Mouse (Mus musculus) liver, embryonic 14.5 days (tissue): Measurements from ENCODE around the gene Gmcl1. TPM values are rescaled to one million over a fixed set of nuclear protein-coding genes. Genes with fewer than 3 reads are reported as not detected.
A peak's percentile ranks its signal among the peaks of the same experiment; 100 is the strongest.

Source experiments
- ATAC-seq: fragments of 200-750 bp; cut with Nextera tagmentation; 2 replicates; pipeline ENCODE4 v1.8.0; 2017; ENCODE audit warnings: moderate number of reproducible peaks, mild to moderate bottlenecking, moderate library complexity; ENCODE audit not compliant: insufficient read depth
- DNase-seq, 3 experiments: peaks; one replicate each; pipeline ENCODE4 v3.0.0-alpha.2; 2012 to 2013; ENCODE audit warnings: low read depth in 3 of 3, low spot score in 3 of 3
- H3K27ac ChIP-seq: fragments of 300-500 bp; sonication (generic); 2 replicates; pipeline ENCODE4 v1.5.1; 2014; ENCODE audit warnings: moderate library complexity, mild to moderate bottlenecking, control low read depth, inconsistent platforms
- H3K27me3 ChIP-seq: fragments of 300-500 bp; sonication (generic); 2 replicates; pipeline ENCODE4 v1.6.1; 2014; ENCODE audit warnings: mild to moderate bottlenecking, low read length, moderate library complexity; ENCODE audit not compliant: control insufficient read depth, insufficient read depth
- H3K36me3 ChIP-seq: fragments of 300-500 bp; sonication (generic); replicated peaks from 2 replicates; pipeline ENCODE4 v1.6.1; 2014; ENCODE audit warnings: low read depth; ENCODE audit not compliant: control insufficient read depth, insufficient read depth
- H3K4me1 ChIP-seq, 2 experiments: fragments of 200-500 bp in 1 of 2; fragments of 300-500 bp in 1 of 2; sonication (generic) in 1 of 2; replicated peaks; 2 replicates each; pipeline ENCODE4 v1.6.1; 2012 to 2014; ENCODE audit warnings: antibody characterized with exemption in 1 of 2, inconsistent platforms in 1 of 2, low read length in 1 of 2; ENCODE audit not compliant: control insufficient read depth in 2 of 2, insufficient read depth in 2 of 2
- H3K4me2 ChIP-seq: fragments of 300-500 bp; sonication (generic); 2 replicates; pipeline ENCODE4 v1.6.1; 2014; ENCODE audit warnings: low read depth, mild to moderate bottlenecking, control low read depth, moderate library complexity
- H3K4me3 ChIP-seq, 2 experiments: fragments of 200-500 bp in 1 of 2; fragments of 300-500 bp in 1 of 2; sonication (generic) in 1 of 2; 2 replicates each; pipeline ENCODE4 v1.5.1; 2012 to 2014; ENCODE audit warnings: low read depth in 2 of 2, low read length in 2 of 2, mild to moderate bottlenecking in 2 of 2, control low read depth in 1 of 2, inconsistent platforms in 1 of 2, moderate library complexity in 1 of 2; ENCODE audit not compliant: insufficient read depth in 1 of 2
- H3K9ac ChIP-seq: fragments of 300-500 bp; sonication (generic); replicated peaks from 2 replicates; pipeline ENCODE4 v1.6.1; 2014; ENCODE audit warnings: mild to moderate bottlenecking, control low read depth, moderate library complexity
- H3K9me3 ChIP-seq: fragments of 300-500 bp; sonication (generic); 2 replicates; pipeline ENCODE4 v1.6.1; 2016; ENCODE audit warnings: low read length, mixed read lengths; ENCODE audit not compliant: control insufficient read depth
- CTCF ChIP-seq: IDR thresholded peaks from 2 replicates; pipeline ENCODE4 v1.5.1; 2016; ENCODE audit warnings: antibody characterized with exemption, low read depth, control low read depth
- EP300 ChIP-seq: IDR thresholded peaks from 2 replicates; pipeline ENCODE4 v1.6.1; 2016; ENCODE audit warnings: antibody characterized with exemption, low read depth
- WGBS: fragments of 180-500 bp; shearing (Covaris S2); extraction: QIAGEN DNeasy Blood & Tissue Kit; methylation state at CpG from one replicate; pipeline ENCODE4 v1.1.7; 2014; ENCODE audit not compliant: insufficient replicate concordance; 5-methylcytosine and 5-hydroxymethylcytosine counted together
- polyA plus RNA-seq, 2 experiments: library from polyadenylated mRNA; depleted of rRNA in 1 of 2; stranded (reverse) in 1 of 2; unstranded in 1 of 2; fragments of >200 nt; fragmentation: Nextera tagmentation in 1 of 2; extraction: Ambion mirVana in 1 of 2; gene quantifications; 2 replicates each; pipeline versions ENCODE4 v1.2.1 to v1.2.3; 2012 to 2014

The Gmcl1 gene
- polyA plus RNA-seq, 2 experiments, result 4.8 to 7.4 TPM

DNA sequence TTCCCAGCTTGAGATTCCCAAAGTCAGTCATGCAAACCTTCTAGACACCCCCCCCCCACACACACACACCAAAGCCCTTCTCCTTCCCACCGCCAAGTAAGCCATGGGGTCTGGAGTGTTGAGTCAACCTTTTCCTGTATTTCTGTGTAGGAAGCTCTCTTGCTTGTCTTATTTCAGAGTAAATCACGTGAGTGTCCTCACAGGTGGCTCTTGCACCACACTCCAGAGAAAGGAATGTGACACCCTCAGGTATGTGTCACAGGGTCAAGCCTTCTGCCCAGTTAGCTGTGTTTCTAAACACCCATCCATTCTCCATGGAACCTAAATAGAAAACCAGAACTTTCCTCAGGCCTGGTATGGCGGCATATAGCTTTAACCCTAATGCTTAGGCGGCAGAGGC, 35.8 kb upstream of the Gmcl1 start:
- ATAC-seq, result no peak
- Histone ChIP-seq H3K4me1 (0 out of 4 replicates have a peak, but pooled peaks cover 0 to 3% of the 10 kb centered on the region in 2 experiments), H3K36me3 (no peaks in the 10 kb centered on the region), H3K4me3 (no peak overlapping the region), H3K9me3 (no peaks in the 10 kb centered on the region), H3K4me2 (no peak overlapping the region), H3K9ac (no peak overlapping the region), H3K27ac (no peak overlapping the region), H3K27me3 (no peaks in the 10 kb centered on the region)
- TF ChIP-seq CTCF (no peak), EP300 (no peak)
- WGBS, result 67% methylated on average over 4 of the region's 4 CpGs
- no peak for DNase-seq

DNA sequence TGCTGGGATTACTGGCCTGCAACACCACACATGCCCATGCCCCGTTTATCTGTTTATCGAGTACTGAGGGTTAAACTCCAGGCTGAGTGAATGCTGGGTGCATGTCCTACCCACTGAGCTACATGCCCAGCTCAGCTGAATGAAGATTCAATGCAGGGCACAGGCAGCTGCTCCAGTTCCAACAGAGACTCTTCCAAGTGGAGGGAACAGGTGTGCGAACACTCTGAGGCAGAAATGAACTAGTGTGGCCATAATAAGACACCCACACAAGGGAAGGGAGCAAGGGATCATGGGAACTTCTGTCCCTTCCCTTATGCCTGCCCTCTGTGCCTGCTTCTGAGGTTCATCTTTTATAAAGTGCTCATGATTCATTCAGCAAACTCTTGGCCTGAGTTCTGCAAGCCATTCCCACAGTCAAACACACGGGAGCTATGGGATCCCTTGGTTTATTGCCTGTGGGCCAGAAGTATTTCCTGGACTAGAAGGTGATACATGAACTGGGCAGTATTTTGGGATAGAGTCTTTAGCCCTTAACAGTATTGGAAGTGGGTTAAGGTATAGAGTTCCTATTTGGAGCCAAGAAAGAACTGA, 35.1 kb upstream of the Gmcl1 start:
- Histone ChIP-seq H3K27me3 (no peaks in the 10 kb centered on the region), H3K4me1 (0 out of 4 replicates have a peak, but pooled peaks cover 0 to 3% of the 10 kb centered on the region in 2 experiments), H3K27ac (no peak overlapping the region), H3K4me2 (no peak overlapping the region), H3K36me3 (no peaks in the 10 kb centered on the region), H3K9ac (no peak overlapping the region), H3K4me3 (no peak overlapping the region), H3K9me3 (no peaks in the 10 kb centered on the region)
- DNase-seq (no peak), ATAC-seq (no peak)
- WGBS, result 69% methylated on average over 4 of the region's 4 CpGs
- TF ChIP-seq CTCF, result no peak
- TF ChIP-seq EP300, result no peak

DNA sequence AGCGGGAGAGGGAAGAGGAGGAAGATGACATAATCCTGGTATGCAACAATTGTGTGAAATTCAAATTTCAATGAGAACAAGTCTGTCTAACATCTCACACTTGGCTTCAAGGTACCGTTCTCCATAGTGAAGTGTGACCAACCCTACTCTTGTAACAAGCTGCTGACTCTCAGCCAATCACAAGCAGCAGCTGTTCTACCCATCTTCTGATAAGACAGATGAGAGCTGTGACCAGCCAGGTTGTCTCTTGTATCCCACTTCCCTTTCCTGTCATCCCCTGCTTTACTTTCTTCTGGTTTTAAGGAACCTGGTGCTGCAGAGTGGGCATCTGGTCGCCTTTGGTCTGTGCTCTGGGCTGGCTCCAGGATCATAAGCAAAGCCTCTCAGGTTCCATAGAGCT, 34.3 kb upstream of the Gmcl1 start:
- Histone ChIP-seq H3K36me3 (no peaks in the 10 kb centered on the region), H3K27ac (no peak overlapping the region), H3K9ac (no peak overlapping the region), H3K4me3 (no peak overlapping the region), H3K4me2 (no peak overlapping the region), H3K27me3 (no peaks in the 10 kb centered on the region), H3K9me3 (no peaks in the 10 kb centered on the region), H3K4me1 (0 out of 4 replicates have a peak, but pooled peaks cover 0 to 3% of the 10 kb centered on the region in 2 experiments)
- WGBS, result 32% methylated on average over 3 of the region's 3 CpGs
- DNase-seq (no peak), ATAC-seq (no peak)
- no peak for TF ChIP-seq CTCF

DNA sequence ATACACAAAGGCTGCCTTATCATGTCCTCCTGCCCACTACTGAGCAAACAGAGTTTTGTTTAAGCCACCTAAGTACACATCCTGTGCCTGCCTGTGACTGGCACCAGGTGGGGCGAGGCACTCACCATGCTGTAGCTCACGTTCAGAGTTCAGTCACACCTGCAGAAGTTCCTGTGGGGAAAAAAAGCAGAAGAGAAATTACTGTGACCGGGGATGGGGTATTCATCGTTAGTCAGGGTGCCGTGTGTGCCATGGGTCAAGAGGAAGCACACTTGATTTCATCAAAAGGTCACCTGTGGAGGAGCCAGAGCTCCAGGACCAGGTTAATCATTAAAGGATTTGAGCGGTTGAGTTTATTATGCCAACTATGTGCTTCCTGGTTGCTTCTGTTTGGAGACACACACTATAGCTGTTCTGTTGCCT, 32.5 kb upstream of the Gmcl1 start:
- no peak overlapping the region for H3K4me3 ChIP-seq
- no peak overlapping the region for H3K9ac ChIP-seq
- H3K9me3 ChIP-seq, result no peaks in the 10 kb centered on the region
- TF ChIP-seq EP300, result no peak
- TF ChIP-seq CTCF, result no peak
- 39% methylated on average over 6 of the region's 6 CpGs for WGBS
- H3K4me1 ChIP-seq, result 0 out of 4 replicates have a peak, but pooled peaks cover 0 to 3% of the 10 kb centered on the region in 2 experiments
- ATAC-seq, result peak; percentile 56
- no peaks in the 10 kb centered on the region for H3K36me3 ChIP-seq
- H3K4me2 ChIP-seq, result peak overlapping the region; percentile 34
- no peak overlapping the region for H3K27ac ChIP-seq
- DNase-seq, result peak in 1 of 3 experiments; percentile 9
- H3K27me3 ChIP-seq, result no peaks in the 10 kb centered on the region

DNA sequence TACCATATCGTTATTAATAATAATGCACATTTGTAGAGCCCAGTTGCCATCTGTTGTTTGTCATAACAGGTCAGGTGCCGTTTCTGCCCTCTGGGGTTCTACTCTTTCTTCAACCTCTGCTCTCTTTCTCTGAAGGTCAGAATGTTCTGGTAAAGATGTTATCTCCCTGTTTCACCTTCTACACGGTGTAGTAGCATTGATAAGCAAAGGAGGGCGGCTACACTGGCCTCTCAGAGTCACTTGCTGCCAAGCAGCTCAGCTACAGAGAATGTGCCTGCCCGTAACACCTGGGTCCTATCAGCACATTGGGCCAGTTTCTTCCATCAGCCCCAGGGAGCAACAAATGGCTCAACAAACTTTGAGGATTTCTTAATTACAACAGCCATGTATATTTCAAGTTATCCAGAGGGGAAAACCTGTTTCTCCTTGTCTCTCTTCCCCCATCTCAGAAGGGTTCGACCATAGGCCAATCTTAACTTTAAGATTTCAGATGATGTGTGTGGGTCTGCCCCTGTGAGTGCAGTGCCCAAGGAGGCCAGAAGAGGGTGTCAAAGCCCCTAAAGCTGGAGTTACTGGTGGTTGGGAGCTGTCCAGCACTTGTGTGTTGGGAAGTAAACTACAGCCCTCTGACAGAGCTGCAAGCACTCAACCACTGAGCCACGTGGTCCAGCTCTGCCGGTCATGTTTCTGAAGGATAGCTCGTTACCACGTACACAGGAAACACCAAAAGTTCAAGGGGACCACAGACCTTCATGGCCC, 21.1 kb upstream of the Gmcl1 start:
- no peak overlapping the region for H3K4me3 ChIP-seq
- no peak overlapping the region for H3K4me2 ChIP-seq
- H3K27me3 ChIP-seq, result no peaks in the 10 kb centered on the region
- no peak for DNase-seq
- peaks cover 0 to 4% of the 10 kb centered on the region in 2 experiments; a peak in 1 of 4 replicates for H3K4me1 ChIP-seq
- H3K36me3 ChIP-seq, result no peaks in the 10 kb centered on the region
- no peaks in the 10 kb centered on the region for H3K9me3 ChIP-seq
- no peak for ATAC-seq
- no peak overlapping the region for H3K27ac ChIP-seq
- no peak overlapping the region for H3K9ac ChIP-seq
- 74% methylated on average over 10 of the region's 10 CpGs for WGBS
- TF ChIP-seq CTCF (peak; percentile 47; the same call in 1 of the 2 replicates), EP300 (no peak)
